Mouse (Mus musculus): ENCODE measurements around the gene Olfr905.

The Olfr905 gene

GRCm38 (mm10) chr9:38470807-38471206 lies at the start of gene Olfr905:
Gene Olfr905, plus strand, starts transcription at chr9:38471107.
- DNase-seq (ENCODE audit: low spot score in 2 of 2), result no peak

GRCm38 (mm10) chr9:38423801-38424200 lies 47.1 kb upstream of the Olfr905 start:
- no peak for DNase-seq (ENCODE audit: low spot score in 2 of 2)

- no peak for DNase-seq (ENCODE audit: low spot score in 2 of 2)
These were observed 43.9 kb upstream of the Olfr905 start for GRCm38 (mm10) chr9:38427026-38427425.

- no peak for DNase-seq (ENCODE audit: low spot score in 2 of 2)
These were observed 41.8 kb upstream of the Olfr905 start, which contains the start of gene Olfr901 for GRCm38 (mm10) chr9:38429155-38429554. Gene Olfr901, plus strand, starts transcription at chr9:38429455.

GRCm38 (mm10) chr9:38447352-38447751 lies 23.6 kb upstream of the Olfr905 start, which contains the start of gene Olfr902:
Gene Olfr902, plus strand, starts transcription at chr9:38447652.
- no peak for DNase-seq (ENCODE audit: low spot score in 2 of 2)

GRCm38 (mm10) chr9:38462844-38463243 lies 8.1 kb upstream of the Olfr905 start, which contains the start of gene Olfr904:
Gene Olfr904, plus strand, starts transcription at chr9:38463144.
- no peak for DNase-seq (ENCODE audit: low spot score in 2 of 2)

- no peak for DNase-seq (ENCODE audit: low spot score in 2 of 2)
These were observed 15.9 kb downstream of the Olfr905 start, which contains the start of gene Olfr906 for GRCm38 (mm10) chr9:38486785-38487184. Gene Olfr906, plus strand, starts transcription at chr9:38487085.

GRCm38 (mm10) chr9:38495501-38495900 lies 24.6 kb downstream of the Olfr905 start, which contains the start of gene Olfr907:
Gene Olfr907, plus strand, starts transcription at chr9:38495801.
- no peak for DNase-seq (ENCODE audit: low spot score in 2 of 2)

- no peak for DNase-seq (ENCODE audit: low spot score in 2 of 2)
These were observed 41.4 kb downstream of the Olfr905 start for GRCm38 (mm10) chr9:38512353-38512752.

GRCm38 (mm10) chr9:38521280-38521679 lies 50.4 kb downstream of the Olfr905 start, which contains the start of gene Olfr911-ps1:
Gene Olfr911-ps1, plus strand, starts transcription at chr9:38521580.
- DNase-seq (ENCODE audit: low spot score in 2 of 2), result no peak
